Mouse (Mus musculus): ENCODE results near the gene Camp. TPM values are rescaled to one million over a fixed set of nuclear protein-coding genes. Genes with fewer than 3 reads are reported as not detected.

Camp gene
- total RNA-seq (2015; ENCODE audit: low replicate concordance): 1,587 and 1,606 TPM in 2 replicates
- total RNA-seq (2017; ENCODE audit: low replicate concordance): 742 and 898 TPM in 2 replicates

- no peak for ATAC-seq (replicated peaks; ENCODE audit: low FRiP score, poor library complexity, severe bottlenecking)
Measured at GRCm38 (mm10) chr9:109849312-109849758, at the start of gene Camp. TSS of gene Camp (minus strand) at chr9:109849617.

- ATAC-seq (replicated peaks; ENCODE audit: low FRiP score, poor library complexity, severe bottlenecking): no peak
Measured at GRCm38 (mm10) chr9:109898027-109898426, 48.6 kb upstream of the Camp start.

GRCm38 (mm10) chr9:109896253-109897150 lies 47.1 kb upstream of the Camp start:
- ATAC-seq (replicated peaks; ENCODE audit: low FRiP score, poor library complexity, severe bottlenecking): no peak

GRCm38 (mm10) chr9:109895593-109895992 lies 46.2 kb upstream of the Camp start:
- no peak for ATAC-seq (replicated peaks; ENCODE audit: low FRiP score, poor library complexity, severe bottlenecking)

- peak; percentile 49; the same call in 1 of the 2 replicates for ATAC-seq (replicated peaks; ENCODE audit: low FRiP score, poor library complexity, severe bottlenecking)
Measured at GRCm38 (mm10) chr9:109894413-109895090, 45.1 kb upstream of the Camp start.

GRCm38 (mm10) chr9:109892651-109893250 lies 43.3 kb upstream of the Camp start:
- peak; percentile 69 for ATAC-seq (replicated peaks; ENCODE audit: low FRiP score, poor library complexity, severe bottlenecking)

GRCm38 (mm10) chr9:109891501-109891900 lies 42.1 kb upstream of the Camp start:
- ATAC-seq (replicated peaks; ENCODE audit: low FRiP score, poor library complexity, severe bottlenecking): no peak

- ATAC-seq (replicated peaks; ENCODE audit: low FRiP score, poor library complexity, severe bottlenecking): no peak
Measured at GRCm38 (mm10) chr9:109887321-109887720, 37.9 kb upstream of the Camp start.

GRCm38 (mm10) chr9:109886259-109886658 lies 36.8 kb upstream of the Camp start:
- ATAC-seq (replicated peaks; ENCODE audit: low FRiP score, poor library complexity, severe bottlenecking): no peak

GRCm38 (mm10) chr9:109879305-109879704 lies 29.9 kb upstream of the Camp start:
- no peak for ATAC-seq (replicated peaks; ENCODE audit: low FRiP score, poor library complexity, severe bottlenecking)

GRCm38 (mm10) chr9:109877666-109878065 lies 28.2 kb upstream of the Camp start:
- no peak for ATAC-seq (replicated peaks; ENCODE audit: low FRiP score, poor library complexity, severe bottlenecking)

- ATAC-seq (replicated peaks; ENCODE audit: low FRiP score, poor library complexity, severe bottlenecking): 0 out of 2 replicates have a peak, but pooled peaks have one; percentile 13
Measured at GRCm38 (mm10) chr9:109876756-109877155, 27.3 kb upstream of the Camp start.

- peak; percentile 51 for ATAC-seq (replicated peaks; ENCODE audit: low FRiP score, poor library complexity, severe bottlenecking)
Measured at GRCm38 (mm10) chr9:109875695-109876601, 26.5 kb upstream of the Camp start.

- ATAC-seq (replicated peaks; ENCODE audit: low FRiP score, poor library complexity, severe bottlenecking): peak; percentile 98
Measured at GRCm38 (mm10) chr9:109874797-109875691, 25.6 kb upstream of the Camp start, which contains the start of gene Cdc25a. TSS of gene Cdc25a (plus strand) at chr9:109875579.

- no peak for ATAC-seq (replicated peaks; ENCODE audit: low FRiP score, poor library complexity, severe bottlenecking)
Measured at GRCm38 (mm10) chr9:109870983-109871572, 21.7 kb upstream of the Camp start.

GRCm38 (mm10) chr9:109866218-109866617 lies 16.8 kb upstream of the Camp start:
- ATAC-seq (replicated peaks; ENCODE audit: low FRiP score, poor library complexity, severe bottlenecking): no peak

- ATAC-seq (replicated peaks; ENCODE audit: low FRiP score, poor library complexity, severe bottlenecking): no peak
Measured at GRCm38 (mm10) chr9:109863085-109863484, 13.7 kb upstream of the Camp start.

Data from erythroblast, adult 5-6 weeks (primary cell).